8 mouse cellular contexts compared by ENCODE assay signal in the genomic region with DNA sequence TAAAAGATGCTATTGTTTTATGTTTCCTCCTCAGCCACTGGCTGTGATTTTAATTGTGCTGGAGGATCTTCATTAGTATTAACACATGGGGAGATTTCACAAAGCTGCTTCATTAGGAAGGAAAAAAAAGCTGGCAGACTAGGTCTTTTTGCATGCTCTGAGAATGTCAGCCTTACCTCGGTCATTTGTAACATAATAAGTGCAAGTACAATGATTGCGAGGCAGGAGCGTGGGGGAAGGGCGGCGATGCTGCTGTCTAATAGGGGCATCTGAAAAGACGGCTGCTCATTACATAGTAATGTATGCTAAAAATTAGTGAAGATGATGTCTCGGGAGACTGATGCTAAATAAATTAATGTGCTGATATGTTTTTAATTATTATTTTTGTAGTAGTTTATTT.
DNase-seq lines count a peak whose midpoint lies in the region; ATAC-seq and TF ChIP-seq lines count a peak whose summit lies in the region.

No protein-coding gene starts in this region.

- ATAC-seq in heart, embryonic 14.5 days (ENCODE audit: insufficient number of reproducible peaks, insufficient read depth, low FRiP score, low read depth) = no peak
- ATAC-seq in limb, embryonic 13.5 days (ENCODE audit: low FRiP score, low read depth) = no peak
- ATAC-seq in erythroid progenitor cell, adult 5-6 weeks (replicated peaks; ENCODE audit: low FRiP score, poor library complexity, severe bottlenecking) = no peak

- no peak for TF ChIP-seq POLR2A in bone marrow, adult 2 months (IDR thresholded peaks at IDR 0.05; ENCODE audit: borderline replicate concordance, control insufficient read depth, low read depth, low read length)

- peak; percentile 35 for DNase-seq in gastrocnemius, adult 2 months
- no peak for DNase-seq in gastrocnemius, postnatal 36 days
- DNase-seq in testis, postnatal 14 days (ENCODE audit: low spot score) = no peak
- DNase-seq in layer of hippocampus, postnatal 10 days (ENCODE audit: low spot score in 2 of 2) = no peak

- H3K4me1 ChIP-seq in bone marrow, adult 2 months (ENCODE audit: control insufficient read depth, insufficient read depth, low read length) = no peaks in the 10 kb centered on the region; the same call in 1 of the 2 replicates
- H3K4me1 ChIP-seq in heart, embryonic 14.5 days (ENCODE audit: control insufficient read depth in 2 of 2, insufficient read depth in 2 of 2, low read length in 2 of 2) = peaks cover 0 to 12% of the 10 kb centered on the region in 2 experiments; a peak in 2 of 4 replicates
- H3K4me1 ChIP-seq in limb, embryonic 13.5 days = peaks cover 19% of the 10 kb centered on the region

- intact Hi-C loops in gastrocnemius, adult 2 months (cut with DNase I) = loop anchor here (5.0 kb wide), 1 partner anchor 165 kb away; no protein-coding TSS in a partner anchor
- intact Hi-C loops in gastrocnemius, postnatal 36 days (cut with DNase I) = loop anchor here (5.0 kb wide), 2 partner anchors 90 to 160 kb away; no protein-coding TSS in a partner anchor

- no peaks in the 10 kb centered on the region for H3K27me3 ChIP-seq in heart, embryonic 14.5 days (ENCODE audit: control insufficient read depth, insufficient read depth, low read length)
- no peaks in the 10 kb centered on the region for H3K27me3 ChIP-seq in limb, embryonic 13.5 days

- peak overlapping the region; percentile 67 for H3K4me2 ChIP-seq in heart, embryonic 14.5 days (ENCODE audit: low read length)
- peak overlapping the region; percentile 54 for H3K4me2 ChIP-seq in limb, embryonic 13.5 days (replicated peaks)

- H3K27ac ChIP-seq in gastrocnemius, adult 2 months = peak overlapping the region; percentile 100
- no peak overlapping the region for H3K27ac ChIP-seq in bone marrow, adult 2 months (ENCODE audit: control insufficient read depth, insufficient read depth, low read depth, low read length, poor library complexity)
- no peak overlapping the region for H3K27ac ChIP-seq in heart, embryonic 14.5 days (replicated peaks in 1 of 2; ENCODE audit: control insufficient read depth in 1 of 2, insufficient read depth in 1 of 2, low read depth in 2 of 2, low read length in 2 of 2)
- H3K27ac ChIP-seq in limb, embryonic 13.5 days = no peak overlapping the region

- WGBS in bone marrow, adult 2 months = 66% methylated on average over 7 of the region's 7 CpGs
- 22% methylated on average over 7 of the region's 7 CpGs for WGBS in heart, embryonic 14.5 days
- WGBS in limb, embryonic 13.5 days = 19% methylated on average over 7 of the region's 7 CpGs

- TF ChIP-seq CTCF in gastrocnemius, adult 2 months (IDR thresholded peaks at IDR 0.05) = no peak
- no peak for TF ChIP-seq CTCF in bone marrow, adult 2 months (IDR thresholded peaks at IDR 0.05; ENCODE audit: control insufficient read depth, insufficient read depth, low read length)

- peak overlapping the region; percentile 96 for H3K4me3 ChIP-seq in gastrocnemius, adult 2 months
- peak overlapping the region; percentile 17 for H3K4me3 ChIP-seq in bone marrow, adult 2 months (replicated peaks; ENCODE audit: control insufficient read depth, low read depth, low read length)
- H3K4me3 ChIP-seq in heart, embryonic 14.5 days (ENCODE audit: control insufficient read depth in 1 of 2, insufficient read depth in 1 of 2, low read depth in 1 of 2, low read length in 2 of 2) = peak overlapping the region in 1 of 2 experiments; percentile 92; a peak in 2 of 4 replicates
- H3K4me3 ChIP-seq in limb, embryonic 13.5 days = peak overlapping the region; percentile 12; the same call in 1 of the 2 replicates

- no peaks in the 10 kb centered on the region for H3K36me3 ChIP-seq in heart, embryonic 14.5 days (ENCODE audit: control insufficient read depth, insufficient read depth, low read length)
- no peaks in the 10 kb centered on the region for H3K36me3 ChIP-seq in limb, embryonic 13.5 days

- peak overlapping the region; percentile 51; the same call in 1 of the 2 replicates for H3K9ac ChIP-seq in heart, embryonic 14.5 days (ENCODE audit: low read length)
- H3K9ac ChIP-seq in limb, embryonic 13.5 days = no peak overlapping the region

- no peaks in the 10 kb centered on the region for H3K9me3 ChIP-seq in heart, embryonic 14.5 days (ENCODE audit: control insufficient read depth, low read length)
- H3K9me3 ChIP-seq in limb, embryonic 13.5 days = no peaks in the 10 kb centered on the region
